Mouse (Mus musculus) C2C12 (cell line): ENCODE measurements around the gene Riox2. TPM values are rescaled to one million over a fixed set of nuclear protein-coding genes. Genes with fewer than 3 reads are reported as not detected.

ENCODE experiments used
- H3K27me3 ChIP-seq: one replicate; pipeline ENCODE4 v1.6.1; 2011; ENCODE audit not compliant: control insufficient read depth, insufficient read depth, insufficient read length
- H3K36me3 ChIP-seq: one replicate; pipeline ENCODE4 v1.6.1; 2011; ENCODE audit not compliant: control insufficient read depth, insufficient read depth
- H3K4me3 ChIP-seq: one replicate; pipeline ENCODE4 v1.5.1; 2011; ENCODE audit warnings: mild to moderate bottlenecking, control low read depth; ENCODE audit not compliant: poor library complexity, insufficient read depth, severe bottlenecking
- H3K79me2 ChIP-seq: one replicate; pipeline ENCODE4 v1.6.1; 2011; ENCODE audit not compliant: control insufficient read depth, insufficient read depth
- H3K79me3 ChIP-seq: one replicate; pipeline ENCODE4 v1.6.1; 2011; ENCODE audit warnings: low read depth, control low read depth
- H3ac ChIP-seq: one replicate; pipeline ENCODE3; 2011; ENCODE audit warnings: low read depth; ENCODE audit not compliant: control insufficient read depth, insufficient read length
- CEBPB ChIP-seq: IDR thresholded peaks from one replicate; pipeline ENCODE4 v1.6.1; 2011; ENCODE audit warnings: low read depth, mild to moderate bottlenecking, control low read depth, moderate library complexity
- CTCF ChIP-seq: IDR thresholded peaks from one replicate; pipeline ENCODE4 v1.5.1; 2011; ENCODE audit not compliant: control insufficient read depth, insufficient read depth, insufficient read length
- FOSL1 ChIP-seq: IDR thresholded peaks from one replicate; pipeline ENCODE4 v1.8.0; 2011; ENCODE audit warnings: mild to moderate bottlenecking, low read length; ENCODE audit not compliant: poor library complexity, insufficient read depth, severe bottlenecking
- MAX ChIP-seq: IDR thresholded peaks from one replicate; pipeline ENCODE4 v1.6.1; 2011; ENCODE audit warnings: mild to moderate bottlenecking, control low read depth
- MYOD1 ChIP-seq: IDR thresholded peaks from one replicate; pipeline ENCODE4 v1.6.1; 2011; ENCODE audit warnings: low read depth; ENCODE audit not compliant: control insufficient read depth, insufficient read length
- MYOG ChIP-seq: IDR thresholded peaks from one replicate; pipeline ENCODE4 v1.6.1; 2011; ENCODE audit not compliant: control insufficient read depth, insufficient read length; ENCODE audit errors: extremely low read depth
- USF1 ChIP-seq: IDR thresholded peaks from one replicate; pipeline ENCODE4 v1.6.1; 2011; ENCODE audit warnings: low read depth, mild to moderate bottlenecking, control low read depth, moderate library complexity
- polyA plus RNA-seq: library from polyadenylated mRNA; unstranded; fragments of >200 nt; fragmentation: generic; extraction: Trizol; gene quantifications from one replicate; pipeline ENCODE4 v1.2.1, GENCODE M21; 2012; ENCODE audit warnings: missing spikeins

The Riox2 gene
- polyA plus RNA-seq, 1 experiment: 18.7 TPM

GRCm38 (mm10) chr16:59474788-59475187 lies 3.2 kb downstream of the Riox2 start:
- H3K79me2 ChIP-seq: peaks cover 38% of the 10 kb centered on the region
- TF ChIP-seq CTCF (peak; percentile 52), MYOG (no peak), USF1 (no peak)
- H3ac ChIP-seq: no peak overlapping the region
- peaks cover 44% of the 10 kb centered on the region for H3K36me3 ChIP-seq
- H3K4me3 ChIP-seq: no peak overlapping the region
- H3K27me3 ChIP-seq: no peaks in the 10 kb centered on the region
- peaks cover 37% of the 10 kb centered on the region for H3K79me3 ChIP-seq

- peaks cover 27% of the 10 kb centered on the region for H3K79me2 ChIP-seq
- H3K79me3 ChIP-seq: peaks cover 29% of the 10 kb centered on the region
- no peak overlapping the region for H3ac ChIP-seq
- TF ChIP-seq MAX: no peak
- TF ChIP-seq CEBPB: no peak
- TF ChIP-seq USF1: no peak
- no peak for TF ChIP-seq MYOG
- no peaks in the 10 kb centered on the region for H3K27me3 ChIP-seq
- H3K4me3 ChIP-seq: no peak overlapping the region
- H3K36me3 ChIP-seq: peaks cover 69% of the 10 kb centered on the region
These were observed 6.4 kb downstream of the Riox2 start for GRCm38 (mm10) chr16:59477955-59478354.

GRCm38 (mm10) chr16:59487239-59487638 lies 15.7 kb downstream of the Riox2 start:
- Histone ChIP-seq H3K79me2 (no peaks in the 10 kb centered on the region), H3ac (no peak overlapping the region), H3K27me3 (no peaks in the 10 kb centered on the region), H3K36me3 (peaks cover 91% of the 10 kb centered on the region), H3K79me3 (no peaks in the 10 kb centered on the region), H3K4me3 (no peak overlapping the region)
- TF ChIP-seq MYOD1: no peak
- TF ChIP-seq MAX: no peak
- TF ChIP-seq FOSL1: no peak
- no peak for TF ChIP-seq CEBPB
- no peak for TF ChIP-seq MYOG
- TF ChIP-seq USF1: no peak
- no peak for TF ChIP-seq CTCF

- no peaks in the 10 kb centered on the region for H3K27me3 ChIP-seq
- H3ac ChIP-seq: no peak overlapping the region
- no peak for TF ChIP-seq FOSL1
- no peak for TF ChIP-seq MAX
- TF ChIP-seq CEBPB: no peak
- no peak for TF ChIP-seq CTCF
- no peak for TF ChIP-seq USF1
- no peak for TF ChIP-seq MYOD1
- no peak for TF ChIP-seq MYOG
- H3K79me3 ChIP-seq: no peaks in the 10 kb centered on the region
- H3K36me3 ChIP-seq: peaks cover 91% of the 10 kb centered on the region
- no peaks in the 10 kb centered on the region for H3K79me2 ChIP-seq
- H3K4me3 ChIP-seq: no peak overlapping the region
These were observed 16.5 kb downstream of the Riox2 start for GRCm38 (mm10) chr16:59487975-59488548.

- no peak overlapping the region for H3ac ChIP-seq
- H3K79me2 ChIP-seq: no peaks in the 10 kb centered on the region
- H3K36me3 ChIP-seq: peaks cover 59% of the 10 kb centered on the region
- H3K79me3 ChIP-seq: no peaks in the 10 kb centered on the region
- TF ChIP-seq MAX: no peak
- TF ChIP-seq CEBPB: no peak
- TF ChIP-seq FOSL1: no peak
- TF ChIP-seq CTCF: no peak
- TF ChIP-seq USF1: no peak
- no peak for TF ChIP-seq MYOD1
- H3K27me3 ChIP-seq: no peaks in the 10 kb centered on the region
- no peak overlapping the region for H3K4me3 ChIP-seq
These were observed 21.6 kb downstream of the Riox2 start for GRCm38 (mm10) chr16:59493199-59493598.

- TF ChIP-seq MYOD1 (no peak), MAX (no peak), CTCF (no peak), MYOG (no peak), USF1 (no peak), FOSL1 (no peak), CEBPB (no peak)
- H3K79me2 ChIP-seq: no peaks in the 10 kb centered on the region
- no peaks in the 10 kb centered on the region for H3K79me3 ChIP-seq
- no peak overlapping the region for H3K4me3 ChIP-seq
- H3K27me3 ChIP-seq: no peaks in the 10 kb centered on the region
- H3K36me3 ChIP-seq: peaks cover 21% of the 10 kb centered on the region
- H3ac ChIP-seq: no peak overlapping the region
These were observed 26.4 kb downstream of the Riox2 start for GRCm38 (mm10) chr16:59497947-59498346.
